Mouse (Mus musculus) kidney, postnatal 0 days (tissue): ENCODE data around the gene Ncor2. TPM values are rescaled to one million over a fixed set of nuclear protein-coding genes. Genes with fewer than 3 reads are reported as not detected.

ENCODE experiments used
- ATAC-seq: fragments of 200-750 bp; cut with Nextera tagmentation; replicated peaks from 2 replicates; pipeline ENCODE4 v1.8.0; 2017; ENCODE audit warnings: low read depth, moderate number of reproducible peaks, moderate TSS enrichment, moderate library complexity; ENCODE audit not compliant: low FRiP score
- DNase-seq: peaks from one replicate; pipeline ENCODE4 v3.0.0-alpha.2; 2016; ENCODE audit warnings: low spot score
- H3K27ac ChIP-seq: fragments of 300-500 bp; sonication (generic); 2 replicates; pipeline ENCODE4 v1.5.1; 2014; ENCODE audit warnings: mild to moderate bottlenecking
- H3K27me3 ChIP-seq: fragments of 300-500 bp; sonication (generic); 2 replicates; pipeline ENCODE4 v1.6.1; 2014; ENCODE audit warnings: low read length, mixed read lengths; ENCODE audit not compliant: insufficient read depth
- H3K36me3 ChIP-seq: fragments of 300-500 bp; sonication (generic); 2 replicates; pipeline ENCODE4 v1.6.1; 2014; ENCODE audit warnings: low read length, mixed read lengths; ENCODE audit not compliant: insufficient read depth
- H3K4me1 ChIP-seq: fragments of 300-500 bp; sonication (generic); replicated peaks from 2 replicates; pipeline ENCODE4 v1.6.1; 2014; ENCODE audit warnings: antibody characterized with exemption, low read length, mixed read lengths; ENCODE audit not compliant: insufficient read depth
- H3K4me2 ChIP-seq: fragments of 300-500 bp; sonication (generic); 2 replicates; pipeline ENCODE4 v1.6.1; 2014; ENCODE audit warnings: mild to moderate bottlenecking, low read length, moderate library complexity, mixed read lengths
- H3K4me3 ChIP-seq: fragments of 300-500 bp; sonication (generic); replicated peaks from 2 replicates; pipeline ENCODE4 v1.5.1; 2014; ENCODE audit warnings: low read depth, low read length
- H3K9ac ChIP-seq: fragments of 300-500 bp; sonication (generic); 2 replicates; pipeline ENCODE4 v1.6.1; 2014; ENCODE audit warnings: low read depth, low read length
- H3K9me3 ChIP-seq: fragments of 300-500 bp; sonication (generic); replicated peaks from 2 replicates; pipeline ENCODE4 v1.6.1; 2016; ENCODE audit warnings: low read length, inconsistent platforms, mixed read lengths
- CTCF ChIP-seq: IDR thresholded peaks from 2 replicates; pipeline ENCODE4 v1.5.1; 2016; ENCODE audit warnings: antibody characterized with exemption, low read depth, mild to moderate bottlenecking, moderate library complexity
- WGBS: fragments of 180-500 bp; shearing (Covaris S2); extraction: QIAGEN DNeasy Blood & Tissue Kit; methylation state at CpG from one replicate; pipeline ENCODE4 v1.1.7; 2014; 5-methylcytosine and 5-hydroxymethylcytosine counted together
- polyA plus RNA-seq: library from polyadenylated mRNA; unstranded; fragments of >200 nt; fragmentation: Nextera tagmentation; extraction: Ambion mirVana; gene quantifications from 2 replicates; pipeline ENCODE4 v1.2.1, GENCODE M21; 2015

The Ncor2 gene
- polyA plus RNA-seq, 1 experiment from 2014 or later = 14.6 TPM

DNA sequence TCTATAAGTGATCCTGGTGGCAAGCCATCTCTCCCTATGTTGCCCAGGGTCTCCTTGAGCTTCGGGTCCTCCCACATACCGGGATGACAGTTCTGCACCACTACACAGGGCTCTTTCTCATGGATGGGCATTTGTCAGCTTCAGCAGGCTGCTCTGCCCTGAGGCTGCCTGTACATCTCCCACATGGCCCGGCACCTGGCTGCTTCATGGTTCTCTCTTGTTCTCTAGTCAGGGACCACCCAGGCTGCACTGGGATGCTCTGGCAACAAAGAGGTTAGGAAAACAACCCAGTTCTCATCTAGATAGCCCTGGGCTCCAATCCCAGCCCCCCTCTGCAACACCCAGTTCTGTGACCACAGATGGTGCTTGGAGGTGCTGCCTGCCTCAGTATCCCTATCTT, 68.3 kb downstream of the Ncor2 start:
- TF ChIP-seq CTCF = no peak
- Histone ChIP-seq H3K27ac (no peak overlapping the region), H3K4me1 (peaks cover 25% of the 10 kb centered on the region), H3K36me3 (peaks cover 26% of the 10 kb centered on the region), H3K27me3 (no peaks in the 10 kb centered on the region), H3K4me3 (no peak overlapping the region), H3K4me2 (no peak overlapping the region), H3K9me3 (no peaks in the 10 kb centered on the region), H3K9ac (no peak overlapping the region)
- peak; percentile 80 for DNase-seq
- 23% methylated on average over 3 of the region's 3 CpGs for WGBS
- peak; percentile 51 for ATAC-seq

GRCm38 (mm10) chr5:125110196-125110595, 68.8 kb downstream of the Ncor2 start:
- Histone ChIP-seq H3K9ac (no peak overlapping the region), H3K27ac (no peak overlapping the region), H3K4me2 (no peak overlapping the region), H3K9me3 (no peaks in the 10 kb centered on the region), H3K4me1 (peaks cover 25% of the 10 kb centered on the region), H3K4me3 (no peak overlapping the region), H3K27me3 (no peaks in the 10 kb centered on the region), H3K36me3 (peaks cover 25% of the 10 kb centered on the region)
- 38% methylated on average over 8 of the region's 8 CpGs for WGBS
- ATAC-seq = no peak
- peak; percentile 65 for DNase-seq
- TF ChIP-seq CTCF = no peak

DNA sequence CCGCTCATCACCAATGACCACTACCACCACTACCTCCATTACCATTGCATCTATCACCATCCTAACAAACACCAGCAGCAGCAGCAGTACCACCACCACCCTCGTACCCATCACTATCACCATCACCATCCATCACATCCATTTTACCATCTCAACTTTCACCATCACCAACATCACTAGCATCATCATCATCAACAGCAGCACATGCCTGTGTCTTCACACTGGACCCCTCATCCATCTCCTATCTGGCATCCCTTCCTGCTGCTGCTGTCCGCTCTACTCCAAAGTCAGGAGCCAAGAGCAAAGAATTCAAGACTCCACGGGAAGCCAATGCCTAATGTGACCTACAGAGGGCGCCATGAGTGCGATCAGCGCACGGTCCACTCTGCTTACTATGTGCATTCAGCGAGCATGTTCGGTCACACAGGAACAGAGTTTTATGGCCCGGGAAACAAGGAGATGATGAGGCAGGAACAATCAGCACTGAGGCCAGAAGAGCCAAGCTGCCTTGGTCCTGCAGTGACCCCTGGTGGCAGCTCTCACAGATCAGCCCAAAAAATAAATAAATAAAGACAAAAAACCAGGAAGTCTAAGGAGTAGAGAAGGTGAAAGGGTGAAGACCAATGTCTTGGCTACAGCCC, 71.9 kb downstream of the Ncor2 start:
- H3K27ac ChIP-seq = no peak overlapping the region
- peak; percentile 92 for DNase-seq
- H3K36me3 ChIP-seq = peaks cover 31% of the 10 kb centered on the region
- 49% methylated on average over 11 of the region's 11 CpGs for WGBS
- peaks cover 28% of the 10 kb centered on the region for H3K4me1 ChIP-seq
- H3K4me2 ChIP-seq = no peak overlapping the region
- no peak; the same call in 1 of the 2 replicates for ATAC-seq
- TF ChIP-seq CTCF = peak; percentile 86
- H3K27me3 ChIP-seq = no peaks in the 10 kb centered on the region
- no peak overlapping the region for H3K4me3 ChIP-seq
- H3K9me3 ChIP-seq = no peaks in the 10 kb centered on the region
- H3K9ac ChIP-seq = no peak overlapping the region

- no peaks in the 10 kb centered on the region for H3K9me3 ChIP-seq
- whole genome bisulfite sequencing = 69% methylated on average over 16 of the region's 16 CpGs
- no peak for ATAC-seq
- peak overlapping the region; percentile 13; the same call in 1 of the 2 replicates for H3K9ac ChIP-seq
- peaks cover 36% of the 10 kb centered on the region for H3K36me3 ChIP-seq
- H3K4me2 ChIP-seq = no peak overlapping the region
- no peak overlapping the region for H3K27ac ChIP-seq
- H3K4me3 ChIP-seq = no peak overlapping the region
- no peaks in the 10 kb centered on the region for H3K27me3 ChIP-seq
- H3K4me1 ChIP-seq = peaks cover 20% of the 10 kb centered on the region
- DNase-seq = no peak
- no peak for TF ChIP-seq CTCF
These were observed 72.8 kb downstream of the Ncor2 start for GRCm38 (mm10) chr5:125106191-125106590.

DNA sequence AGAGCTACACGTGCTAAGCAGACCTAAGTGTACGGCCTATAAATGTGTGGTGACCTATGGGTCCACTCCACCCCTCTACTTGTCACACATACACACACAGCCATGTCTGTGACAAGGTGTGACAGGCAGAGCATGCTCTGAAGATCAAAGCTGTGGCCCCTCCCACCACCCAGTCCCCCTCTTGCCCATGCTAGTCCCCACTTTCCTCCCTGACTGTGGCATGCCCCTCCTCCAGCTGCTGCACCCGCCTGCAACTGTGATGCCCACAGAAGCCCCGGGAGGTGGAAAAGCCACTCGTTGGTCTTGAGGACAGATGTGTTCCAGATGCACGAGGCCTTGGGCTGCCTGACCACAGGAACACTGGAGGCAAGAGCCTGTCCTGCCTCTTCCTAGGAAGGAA, 74.2 kb downstream of the Ncor2 start:
- H3K9me3 ChIP-seq = no peaks in the 10 kb centered on the region
- no peak overlapping the region for H3K27ac ChIP-seq
- 57% methylated on average over 6 of the region's 6 CpGs for WGBS
- peaks cover 14% of the 10 kb centered on the region; the same call in 1 of the 2 replicates for H3K4me1 ChIP-seq
- H3K4me3 ChIP-seq = no peak overlapping the region
- H3K9ac ChIP-seq = no peak overlapping the region
- no peaks in the 10 kb centered on the region for H3K27me3 ChIP-seq
- no peak overlapping the region for H3K4me2 ChIP-seq
- no peak for TF ChIP-seq CTCF
- no peak for DNase-seq
- peaks cover 43% of the 10 kb centered on the region for H3K36me3 ChIP-seq
- ATAC-seq = no peak

DNA sequence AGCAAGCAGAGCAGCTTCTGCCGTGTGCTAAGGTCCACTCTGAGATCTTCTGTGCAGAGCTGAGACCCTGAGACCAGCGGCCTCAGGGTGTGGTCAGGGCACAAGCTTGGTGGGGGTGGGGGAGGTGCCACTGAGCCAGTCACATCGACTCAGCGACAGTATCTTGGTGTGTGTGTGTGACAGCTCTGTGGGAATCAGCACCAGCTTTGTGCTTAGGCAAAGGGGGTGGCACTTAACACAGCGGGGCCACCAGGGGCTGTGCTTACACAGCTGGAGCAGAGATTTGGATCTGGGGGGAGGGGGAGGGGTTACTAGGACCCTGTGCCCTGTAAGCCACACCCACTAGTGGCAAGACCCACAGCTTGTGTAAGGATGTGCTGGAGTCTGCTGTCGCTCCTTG, 75.6 kb downstream of the Ncor2 start:
- no peak overlapping the region for H3K9ac ChIP-seq
- no peak for DNase-seq

More for the DNA sequence above, 75.6 kb downstream of the Ncor2 start:
- H3K27ac ChIP-seq = no peak overlapping the region; the same call in 1 of the 2 replicates
- H3K9me3 ChIP-seq = no peaks in the 10 kb centered on the region
- no peak overlapping the region for H3K4me2 ChIP-seq
- no peak overlapping the region for H3K4me3 ChIP-seq
- TF ChIP-seq CTCF = no peak
- 20% methylated on average over 6 of the region's 6 CpGs for WGBS
- peaks cover 42% of the 10 kb centered on the region for H3K36me3 ChIP-seq
- no peak for ATAC-seq
- H3K4me1 ChIP-seq = peaks cover 14% of the 10 kb centered on the region; the same call in 1 of the 2 replicates
- H3K27me3 ChIP-seq = no peaks in the 10 kb centered on the region
